Mouse (Mus musculus) liver, adult 2 months (tissue): ENCODE measurements at regions not wholly inside any gene's neighbourhood (a gene's known extent, or its start where the extent isn't known, plus 50 kb on each side); places are given as distances from the start of the nearest gene placed in this dataset.

ENCODE experiments used
- CTCF ChIP-seq: fragments of 200-500 bp; IDR thresholded peaks from 2 replicates; pipeline ENCODE4 v1.5.1; 2011; ENCODE audit warnings: low read depth, low read length, control low read depth
- POLR2A ChIP-seq: fragments of 200-500 bp; IDR thresholded peaks from 2 replicates; pipeline ENCODE4 v1.6.1; 2011; ENCODE audit warnings: low read length, control low read depth; ENCODE audit not compliant: insufficient read depth; ENCODE audit errors: extremely low read depth

- no peak for TF ChIP-seq CTCF
- no peak for TF ChIP-seq POLR2A
Measured at GRCm38 (mm10) chr12:107335106-107335505, 153.3 kb upstream of the 3110018I06Rik start.
